Mouse (Mus musculus) cerebellum, postnatal 25 days (tissue): Measurements from ENCODE around the gene Ralgapa1.
"Not testable (repeated sequence)": the region's sequence is repeated elsewhere in the genome, so short reads cannot be mapped to it uniquely, and the experiment has no call there.

ENCODE experiments used
- DNase-seq, 2 experiments: peaks; one replicate each; pipeline ENCODE4 v3.0.0; 2021; ENCODE audit warnings: mixed read lengths in 2 of 2

Ralgapa1 gene

DNA sequence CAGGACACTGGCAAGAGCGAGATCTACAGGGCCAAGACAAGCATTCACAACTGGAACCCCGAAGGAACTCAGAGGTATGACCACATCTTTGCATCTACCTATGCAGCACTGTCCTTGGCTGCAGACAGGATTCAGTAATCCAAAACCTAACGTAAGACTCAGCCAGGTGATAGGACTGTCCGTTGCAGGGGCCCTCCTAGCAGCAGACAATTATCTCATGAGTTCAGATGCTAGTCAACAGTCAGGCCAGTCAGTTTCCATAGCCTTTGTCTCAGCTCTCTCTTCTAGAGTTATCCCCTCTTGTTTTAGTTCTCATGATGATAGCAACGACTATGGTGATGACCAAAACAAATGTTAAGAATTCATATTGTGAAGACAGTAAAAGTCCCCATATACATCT is 20.8 kb downstream of the Ralgapa1 start:
- no peak for DNase-seq

DNA sequence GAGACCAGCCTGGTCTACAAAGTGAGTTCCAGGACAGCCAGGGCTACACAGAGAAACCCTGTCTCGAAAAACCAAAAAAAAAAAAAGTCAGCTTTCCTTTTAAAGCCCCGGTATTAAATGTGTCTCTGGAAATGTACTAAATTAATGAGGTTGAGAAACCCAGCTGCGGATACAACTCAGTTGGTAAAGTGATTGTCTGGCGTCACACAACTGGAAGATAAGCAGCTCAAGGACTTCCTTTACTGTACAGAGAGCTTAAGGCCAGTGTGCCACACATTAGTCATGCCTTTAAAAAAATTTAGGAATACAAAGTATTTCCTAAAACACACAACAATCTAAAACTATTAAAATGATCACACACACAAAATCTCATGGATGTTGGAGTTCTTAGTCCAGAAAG is 22.2 kb downstream of the Ralgapa1 start:
- DNase-seq = no peak

DNA sequence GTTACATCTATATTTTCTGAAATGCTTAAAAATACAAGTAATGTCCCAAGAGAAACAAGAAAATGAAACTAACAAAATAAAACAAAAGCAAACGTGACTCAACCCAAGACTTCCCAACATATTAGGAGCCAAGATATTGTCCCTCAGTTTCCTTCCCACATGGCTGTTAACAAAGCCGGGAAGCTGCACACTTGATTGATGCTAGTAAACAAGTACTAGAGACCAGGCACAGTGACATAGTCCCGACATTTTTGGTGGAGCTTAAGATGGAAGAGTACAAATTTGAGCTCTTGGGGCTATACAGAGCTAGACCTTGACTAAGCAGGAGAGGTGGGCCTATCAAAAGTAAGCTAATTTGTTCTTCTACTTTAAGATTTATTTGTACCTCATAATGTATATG is 23.9 kb downstream of the Ralgapa1 start:
- DNase-seq = no peak

DNA sequence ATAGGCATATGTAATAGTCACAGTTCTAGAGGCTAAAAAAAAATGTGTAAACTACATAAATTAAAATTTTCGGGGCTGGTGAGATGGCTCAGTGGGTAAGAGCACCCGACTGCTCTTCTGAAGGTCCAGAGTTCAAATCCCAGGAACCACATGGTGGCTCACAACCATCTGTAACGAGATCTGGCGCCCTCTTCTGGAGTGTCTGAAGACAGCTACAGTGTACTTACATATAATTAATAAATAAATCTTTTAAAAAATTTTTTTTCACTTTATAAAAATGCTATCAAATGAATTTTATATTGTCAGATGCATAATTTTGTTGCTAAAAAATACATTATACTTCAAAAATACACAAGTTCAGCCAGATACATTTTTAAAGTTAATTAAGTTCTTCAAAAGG is 26.5 kb downstream of the Ralgapa1 start:
- DNase-seq = not testable (repeated sequence)

DNA sequence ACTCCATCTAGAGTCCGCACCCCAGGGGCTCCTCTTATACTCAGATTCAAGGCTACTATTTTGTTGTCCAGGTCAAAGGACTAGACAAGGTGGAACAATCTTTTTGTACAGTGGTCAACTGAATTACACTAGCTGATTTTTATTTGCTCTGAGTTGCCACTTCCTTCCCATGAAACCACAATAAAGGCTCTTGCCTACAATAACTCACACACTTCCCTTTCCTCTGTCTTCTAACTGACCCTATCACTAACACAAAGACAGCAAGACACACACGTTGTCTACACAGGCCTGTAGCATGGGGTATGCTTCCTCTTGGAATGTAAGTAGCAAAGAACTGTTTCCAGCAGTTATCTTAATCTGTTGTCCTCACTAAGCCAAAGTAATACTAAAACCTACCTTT is 35.7 kb downstream of the Ralgapa1 start:
- DNase-seq = no peak

DNA sequence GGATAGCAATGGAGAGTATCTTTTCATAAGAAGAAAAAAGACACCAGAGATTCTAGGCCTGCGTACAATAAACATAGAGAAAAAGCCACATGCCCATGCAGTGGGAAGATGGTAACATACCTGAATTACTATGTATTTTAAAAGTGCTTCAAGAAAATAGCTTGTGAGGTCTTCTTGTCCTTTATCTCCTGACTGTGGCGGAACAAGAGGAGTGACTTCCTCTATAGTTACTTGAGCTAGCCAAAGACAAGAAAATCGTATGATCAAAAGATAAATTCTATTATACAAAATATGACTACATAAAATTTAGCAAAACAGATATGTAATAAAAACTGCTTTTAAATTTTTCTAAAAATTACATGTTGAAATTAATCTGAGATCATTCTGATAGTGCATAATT is 38.3 kb downstream of the Ralgapa1 start:
- no peak for DNase-seq

DNA sequence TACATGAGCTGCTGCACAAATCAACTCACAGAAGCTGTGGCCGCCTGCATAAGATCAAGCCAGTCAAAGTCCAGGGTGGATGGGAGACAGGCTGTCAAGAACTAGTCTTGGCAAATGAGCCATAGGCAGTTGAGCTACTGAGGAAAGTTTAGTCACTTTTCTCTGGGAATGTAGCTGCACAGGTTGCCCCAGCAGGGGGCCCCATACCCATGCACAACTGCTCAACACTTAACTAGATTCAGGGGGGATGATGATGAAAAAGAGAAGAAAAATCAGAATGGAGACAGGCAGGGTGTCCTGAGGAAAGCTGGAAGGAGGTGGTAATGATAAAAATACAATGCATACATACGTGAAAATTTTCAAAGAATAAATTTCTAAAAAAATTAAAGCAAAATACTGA is 42.7 kb downstream of the Ralgapa1 start:
- peak in 1 of 2 experiments; percentile 21 for DNase-seq

DNA sequence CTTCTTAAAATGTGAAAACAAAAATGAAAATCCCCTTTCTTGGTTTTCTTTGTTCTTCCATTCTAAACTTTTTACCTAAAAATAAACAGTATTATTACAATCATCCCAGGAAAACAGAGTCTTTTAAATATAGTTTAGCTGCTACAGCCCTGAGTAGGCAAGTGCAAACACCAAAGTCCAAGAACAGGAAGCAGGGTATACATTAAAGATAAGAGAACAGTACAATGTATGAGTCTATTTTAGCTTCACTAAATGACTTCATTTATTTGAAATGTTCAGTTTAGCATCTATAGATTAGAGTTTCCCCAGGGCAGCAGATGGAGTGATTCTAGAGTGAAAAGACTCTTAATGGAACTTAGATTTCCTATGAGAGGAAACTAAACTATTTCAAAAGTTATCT is 43.6 kb downstream of the Ralgapa1 start:
- no peak for DNase-seq

DNA sequence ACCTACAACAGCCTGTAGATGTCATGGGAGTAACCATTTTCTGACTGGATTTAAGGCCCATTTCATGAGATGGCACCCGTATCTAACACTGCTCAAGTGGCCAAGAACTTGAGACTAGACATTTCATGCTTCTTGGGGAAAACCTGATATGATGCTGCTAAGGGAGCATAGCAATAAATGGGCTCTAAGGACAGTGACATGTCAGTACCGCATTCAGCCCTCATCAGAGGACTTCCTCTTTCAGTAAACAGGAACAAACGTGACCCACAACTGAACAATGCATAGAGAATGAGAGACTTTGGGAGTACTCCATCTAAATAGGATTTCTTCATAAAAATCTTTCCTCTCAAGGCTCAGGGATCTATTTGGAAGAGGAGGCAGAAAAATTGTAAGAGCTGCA is 46.7 kb downstream of the Ralgapa1 start:
- no peak for DNase-seq

DNA sequence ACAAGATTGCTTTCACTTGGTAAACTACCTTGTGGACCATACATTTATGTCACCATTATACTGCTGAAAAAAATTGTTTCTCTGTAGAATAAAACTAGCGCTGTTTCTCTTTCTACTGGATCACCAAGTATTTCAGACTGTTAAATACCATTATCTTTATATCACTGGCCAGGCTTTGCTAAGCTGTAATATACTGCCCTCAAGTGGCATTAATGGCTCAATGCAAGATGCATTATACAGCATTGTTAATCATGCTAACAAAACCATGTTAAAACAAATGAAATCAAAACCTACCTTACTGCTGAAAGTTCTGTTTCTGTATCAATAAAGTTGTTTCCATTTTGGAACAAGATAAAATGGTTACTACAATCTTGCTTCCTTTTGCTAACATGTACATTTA is 100.6 kb downstream of the Ralgapa1 start:
- DNase-seq = no peak

DNA sequence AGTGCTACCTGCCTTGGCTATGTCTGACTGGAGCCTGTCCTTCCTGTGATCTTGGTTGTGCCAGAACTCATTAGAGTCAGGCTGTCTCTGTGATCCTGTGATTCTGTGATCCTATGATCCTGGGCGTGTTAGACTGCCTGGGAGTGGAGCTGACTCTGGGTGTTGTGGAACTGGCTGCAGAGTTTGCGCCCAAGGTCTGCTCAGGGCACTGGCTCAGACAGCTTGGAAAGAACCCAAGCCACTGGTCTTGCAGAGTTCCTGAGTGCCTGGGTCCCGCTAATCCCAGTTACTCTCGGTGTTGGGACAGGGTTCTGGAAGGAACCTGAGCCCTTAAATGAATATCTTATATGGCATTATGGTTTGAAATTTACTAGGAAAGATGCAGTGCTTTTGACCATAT is 115.1 kb downstream of the Ralgapa1 start:
- DNase-seq = no peak

DNA sequence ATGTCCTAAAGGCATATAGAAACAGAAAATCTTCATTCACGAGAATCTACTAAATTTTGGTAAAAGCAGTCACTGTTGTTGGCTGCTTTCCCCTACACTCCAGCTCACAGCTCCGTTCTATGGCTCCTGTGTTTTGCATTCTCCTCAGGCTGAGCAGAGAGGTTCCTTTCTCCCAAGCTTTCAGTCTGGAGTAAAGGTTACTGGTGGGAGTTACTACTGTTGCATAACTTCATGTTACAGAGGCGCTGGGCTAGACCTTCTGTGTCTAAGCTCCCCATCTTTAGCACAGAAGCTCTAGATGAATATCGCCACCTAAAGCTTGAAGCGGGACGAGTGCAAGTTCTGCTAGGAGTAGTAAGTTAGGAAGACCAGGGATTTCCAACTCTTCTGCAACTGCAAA is 154.3 kb downstream of the Ralgapa1 start:
- no peak for DNase-seq

DNA sequence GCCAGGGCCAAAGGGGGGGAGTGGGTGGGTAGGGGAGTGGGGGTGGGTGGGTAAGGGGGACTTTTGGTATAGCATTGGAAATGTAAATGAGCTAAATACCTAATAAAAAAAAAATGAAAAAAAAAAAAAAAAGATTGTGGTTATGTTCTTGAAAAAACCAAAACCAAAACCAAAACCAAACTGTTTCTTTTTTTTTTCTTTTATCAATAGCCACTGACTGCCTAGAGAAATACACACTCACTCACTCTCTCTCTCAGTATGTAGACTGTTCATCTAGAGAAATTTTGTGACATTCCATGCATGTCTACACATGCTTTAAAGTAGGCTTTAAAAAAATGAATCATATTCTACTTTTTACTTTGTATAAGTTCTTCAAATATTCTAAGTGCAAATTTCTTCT is 157.8 kb downstream of the Ralgapa1 start:
- not testable (repeated sequence) for DNase-seq

DNA sequence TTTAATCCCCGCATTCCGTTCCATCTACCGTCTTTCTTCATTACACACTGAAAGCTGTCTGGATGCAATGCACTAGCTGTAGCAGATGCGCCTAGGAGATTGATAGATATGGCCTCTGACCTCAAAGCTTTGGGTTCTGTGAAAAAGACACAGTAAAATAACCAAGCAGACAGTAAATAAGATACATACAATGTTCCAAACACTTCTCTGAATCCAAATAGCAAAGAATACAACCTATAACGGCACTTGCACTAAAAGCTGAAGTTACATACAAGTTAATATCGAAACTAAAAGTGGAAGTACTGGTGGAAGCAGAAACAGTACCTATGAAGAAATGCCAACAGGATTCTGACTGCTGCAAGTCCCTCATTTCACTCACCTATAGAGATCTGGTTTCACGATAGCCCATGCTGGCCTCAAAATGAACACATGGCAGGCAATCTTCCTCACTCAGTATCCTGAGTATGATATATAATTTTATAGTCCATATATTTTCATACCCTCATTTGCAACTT is 172.9 kb downstream of the Ralgapa1 start:
- DNase-seq = no peak

DNA sequence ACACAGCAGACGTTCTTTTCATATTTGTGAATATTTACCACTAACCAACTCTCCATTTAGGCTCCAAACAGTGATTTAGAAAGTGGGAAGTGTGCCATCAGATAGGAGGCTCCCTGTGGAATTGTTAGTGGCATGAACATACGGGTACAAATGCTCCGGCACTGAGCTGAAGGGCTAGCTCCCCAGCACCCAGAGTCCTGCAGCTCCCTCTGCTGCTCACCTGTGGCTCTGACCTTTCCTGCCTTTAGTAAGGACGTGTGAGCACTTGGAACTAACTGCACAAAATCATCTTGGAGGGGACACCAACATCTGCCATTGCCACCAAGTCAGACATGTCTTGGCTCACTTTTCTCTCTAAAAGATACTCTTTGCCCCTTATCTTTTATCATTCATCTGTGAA is 194.3 kb downstream of the Ralgapa1 start:
- no peak for DNase-seq

DNA sequence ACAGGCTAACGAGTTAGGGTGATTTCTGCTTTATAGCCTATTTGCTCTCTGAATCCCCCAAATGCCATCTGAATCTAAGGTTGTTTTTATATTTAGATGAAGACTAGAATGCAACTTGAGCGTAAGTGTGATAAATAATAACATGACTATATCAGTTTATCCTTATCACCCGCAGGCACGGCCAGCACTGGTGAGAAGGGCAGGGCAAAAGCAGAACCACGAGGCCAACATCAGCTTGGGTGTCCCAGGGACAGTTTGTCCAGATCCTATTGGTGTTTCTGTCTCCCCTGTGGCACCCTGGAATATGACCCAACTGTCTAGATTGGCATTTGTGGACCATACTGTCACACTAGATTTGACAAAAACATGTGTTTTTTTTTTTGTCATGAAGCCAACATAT is 197.7 kb downstream of the Ralgapa1 start:
- DNase-seq = no peak

DNA sequence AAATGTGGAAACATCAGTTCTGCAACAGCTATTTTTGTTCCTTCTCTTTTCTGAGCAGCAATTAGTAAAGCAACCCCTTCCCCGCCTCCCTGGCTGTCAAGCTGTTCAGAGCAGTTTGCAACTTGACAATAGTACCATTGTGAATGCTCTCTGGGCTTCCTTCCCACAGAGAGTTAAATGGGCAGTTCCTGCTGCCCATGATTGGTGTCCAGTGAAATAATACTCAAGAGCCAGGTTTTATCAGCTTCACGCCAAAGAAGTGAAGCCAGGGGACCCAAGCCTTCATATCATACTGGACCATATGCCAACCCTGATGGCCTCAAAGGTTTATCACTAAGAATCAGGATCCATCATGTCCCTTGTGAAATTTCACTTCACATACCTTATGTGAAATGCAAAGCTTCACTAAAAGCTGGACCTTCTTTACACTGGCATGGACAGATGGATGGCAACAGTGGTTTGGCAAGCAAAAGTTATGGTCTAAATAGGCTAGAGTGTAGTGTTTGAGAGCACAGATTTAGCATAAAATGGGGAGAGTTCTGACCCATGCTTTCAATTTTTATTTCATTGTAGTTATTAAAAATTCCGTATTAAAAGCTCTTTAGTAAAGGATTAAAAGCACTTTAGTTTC is 198.2 kb downstream of the Ralgapa1 start:
- no peak for DNase-seq

DNA sequence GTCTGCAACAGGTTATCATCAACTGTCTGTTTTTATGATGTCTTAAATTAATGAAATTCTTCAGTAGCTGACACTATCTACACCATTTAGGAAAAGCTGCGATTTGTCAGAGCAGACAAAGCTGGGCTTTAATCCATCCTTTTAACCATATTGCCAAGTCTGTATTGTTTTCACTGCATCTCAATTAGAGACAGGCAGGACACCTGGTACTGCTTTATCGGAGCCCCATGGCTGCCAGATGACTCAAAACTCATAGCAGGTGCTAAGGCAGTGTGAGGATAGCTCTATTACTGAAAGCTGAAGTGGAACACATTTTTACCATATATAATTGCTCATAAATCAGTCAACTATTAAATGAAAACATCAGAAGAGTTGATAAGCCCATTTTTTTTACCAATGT is 200.6 kb downstream of the Ralgapa1 start:
- peak in 1 of 2 experiments; percentile 25 for DNase-seq

DNA sequence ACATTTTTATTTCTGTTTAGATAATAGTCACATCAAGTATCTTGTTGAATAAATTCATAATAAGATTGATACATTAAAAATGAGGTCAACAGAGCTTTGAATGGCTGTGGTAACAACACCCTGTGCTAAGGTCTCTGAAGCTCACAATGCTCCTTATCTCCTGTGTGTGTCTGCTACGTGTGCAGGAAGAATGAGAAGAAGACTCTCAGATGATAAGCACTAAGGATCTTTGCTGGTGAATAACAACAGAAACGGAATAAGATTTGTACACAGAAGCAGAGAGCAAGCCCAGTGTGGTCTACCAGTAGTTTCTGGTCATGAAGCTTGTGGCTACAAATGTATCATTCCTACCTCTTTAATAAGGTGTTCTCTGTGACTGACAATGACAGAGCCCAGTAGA is 210.2 kb downstream of the Ralgapa1 start:
- no peak for DNase-seq

DNA sequence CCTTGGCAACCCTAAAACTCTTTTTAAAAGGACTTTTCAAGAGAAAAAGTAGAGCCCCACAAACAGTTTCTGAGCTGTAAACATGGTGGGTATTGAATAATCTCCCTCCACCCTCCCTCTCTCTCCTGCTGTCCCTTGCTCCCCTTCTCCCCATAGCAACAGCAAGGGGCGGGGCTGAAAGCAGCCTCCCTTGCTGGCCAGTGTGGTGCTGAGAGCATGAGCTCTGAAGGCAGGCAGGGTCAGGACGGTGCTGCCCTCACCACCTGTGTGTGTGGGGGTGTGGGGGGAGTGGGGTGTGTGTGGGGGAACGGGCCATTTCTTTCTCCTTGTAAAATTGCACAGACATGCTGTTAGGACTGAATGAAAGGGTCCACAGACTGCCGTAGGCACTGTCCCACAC is 213.1 kb downstream of the Ralgapa1 start:
- no peak for DNase-seq

DNA sequence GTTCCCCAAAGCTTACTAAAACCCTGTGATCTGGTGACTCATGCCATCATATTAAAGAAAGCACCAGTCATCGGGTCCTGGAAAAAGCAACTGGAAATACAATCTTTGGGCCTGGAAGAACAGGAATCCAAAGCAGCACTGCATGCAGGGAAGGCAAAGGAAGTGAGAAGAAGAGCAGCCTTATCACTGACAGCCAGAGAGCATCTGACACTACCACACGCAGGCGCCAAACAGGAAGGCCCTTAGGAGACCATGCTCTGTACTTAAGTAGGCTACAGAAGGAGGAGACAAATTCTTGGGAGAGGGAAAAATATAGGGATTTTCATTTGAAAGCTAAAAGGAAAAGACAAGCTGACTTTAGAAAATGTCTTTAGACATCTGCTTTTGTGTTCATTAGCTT is 216.6 kb downstream of the Ralgapa1 start:
- DNase-seq = no peak

DNA sequence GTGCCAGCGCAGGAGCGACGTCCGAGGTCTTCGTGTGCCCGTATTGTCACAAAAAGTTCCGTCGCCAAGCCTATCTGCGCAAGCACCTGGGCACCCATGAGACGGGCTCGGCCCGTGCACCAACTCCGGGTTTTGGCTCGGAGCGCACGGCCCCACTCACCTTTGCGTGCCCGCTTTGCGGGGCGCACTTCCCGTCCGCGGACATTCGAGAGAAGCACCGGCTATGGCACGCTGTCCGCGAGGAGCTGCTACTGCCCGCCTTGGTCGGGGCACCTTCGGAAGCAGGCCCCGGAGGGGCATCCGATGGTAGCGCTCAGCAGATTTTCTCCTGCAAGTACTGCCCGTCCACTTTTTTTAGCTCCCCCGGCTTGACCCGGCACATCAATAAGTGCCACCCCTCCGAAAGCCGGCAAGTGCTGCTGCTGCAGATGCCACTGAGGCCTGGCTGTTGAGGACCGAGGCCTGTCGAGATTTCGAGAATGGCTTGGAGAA is 220.4 kb downstream of the Ralgapa1 start:
- DNase-seq = peak in 1 of 2 experiments; percentile 24

DNA sequence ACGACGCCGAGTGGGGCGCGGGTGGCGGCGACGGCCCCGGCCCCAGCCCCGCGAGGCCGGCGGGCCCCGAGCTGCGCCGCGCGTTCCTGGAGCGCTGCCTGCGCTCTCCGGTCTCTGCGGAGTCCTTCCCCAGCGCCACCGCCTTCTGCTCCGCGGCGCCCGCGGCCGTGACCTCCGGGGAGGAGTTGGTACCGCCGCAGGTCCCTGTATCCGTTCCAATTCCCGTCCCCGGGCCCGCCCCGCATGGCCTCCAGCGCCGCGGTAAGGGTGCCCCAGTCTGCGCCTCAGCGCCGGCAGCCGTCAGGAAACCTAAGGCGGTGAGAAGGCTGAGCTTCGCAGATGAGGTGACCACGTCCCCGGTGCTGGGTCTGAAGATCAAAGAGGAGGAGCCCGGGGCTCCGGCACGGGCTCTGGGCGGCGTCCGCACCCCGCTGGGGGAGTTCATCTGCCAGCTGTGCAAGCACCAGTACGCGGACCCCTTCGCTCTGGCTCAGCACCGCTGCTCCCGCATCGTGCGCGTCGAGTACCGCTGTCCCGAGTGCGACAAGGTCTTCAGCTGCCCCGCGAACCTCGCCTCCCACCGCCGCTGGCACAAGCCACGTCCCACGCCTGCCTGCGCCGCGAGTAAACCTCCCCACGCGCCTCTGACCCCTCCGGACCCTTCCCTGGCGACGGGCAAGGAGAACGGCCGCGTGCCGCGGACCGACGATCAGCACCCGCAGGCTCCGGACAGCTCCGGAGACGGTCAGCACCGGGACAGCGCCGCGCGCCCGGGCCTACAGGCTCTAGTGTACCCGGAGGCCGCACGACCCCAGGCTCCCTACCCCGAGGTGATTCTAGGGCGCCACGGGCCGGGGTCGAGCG is 221.1 kb downstream of the Ralgapa1 start:
- peak; percentile 30 to 40 for DNase-seq
